Comparison of ENCODE assay signal across 8 mouse cellular contexts in the genomic region with DNA sequence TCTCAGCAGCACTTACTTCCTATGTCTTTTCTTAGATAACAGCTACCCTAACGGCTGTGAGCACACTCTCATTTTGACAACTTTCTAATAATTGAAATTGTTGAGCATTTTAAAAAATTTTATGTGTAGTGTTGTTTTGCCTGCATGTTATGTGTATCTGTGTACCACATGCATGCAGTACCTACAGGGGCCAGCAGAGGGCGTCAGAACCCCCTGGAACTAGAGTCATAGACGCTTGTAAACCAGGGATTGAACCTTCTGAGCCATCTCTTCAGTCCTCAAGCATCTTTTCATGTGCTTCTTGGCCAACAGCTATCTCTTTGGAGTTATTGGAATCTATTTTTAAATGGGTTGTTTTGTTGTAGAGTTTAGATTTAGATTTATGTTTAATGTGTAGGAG. TPM values are rescaled to one million over a fixed set of nuclear protein-coding genes. Genes with fewer than 3 reads are reported as not detected.
DNase-seq lines count a peak whose midpoint lies in the region; ATAC-seq and TF ChIP-seq lines count a peak whose summit lies in the region.
"Had no signal": no experiment of that assay in that cellular context is flagged by ENCODE, and none has a peak within 500 bp of the region (broad histone marks: within the 10 kb centered on the region; RNA-seq: fewer than 3 reads in every experiment).

No protein-coding gene starts in this region.

- TF ChIP-seq CTCF in G1E (IDR thresholded peaks at IDR 0.05; ENCODE audit: low read depth, low read length) = peak; percentile 84
- peak; percentile 87; the same call in 1 of the 2 replicates for TF ChIP-seq CTCF in small intestine, adult 2 months (IDR thresholded peaks at IDR 0.05; ENCODE audit: extremely low read depth, insufficient read length, insufficient replicate concordance, low read depth, low read length)

- no peak for TF ChIP-seq POLR2A in small intestine, adult 2 months (IDR thresholded peaks at IDR 0.05; ENCODE audit: low read depth, low read length)

- no peaks in the 10 kb centered on the region for H3K27me3 ChIP-seq in hindbrain, embryonic 11.5 days (ENCODE audit: control insufficient read depth, insufficient read depth, low read length)
- no peaks in the 10 kb centered on the region for H3K27me3 ChIP-seq in hindbrain, embryonic 16.5 days (replicated peaks; ENCODE audit: control insufficient read depth, insufficient read depth, low read length)
- peaks cover 15% of the 10 kb centered on the region for H3K27me3 ChIP-seq in G1E (ENCODE audit: insufficient read depth, low read length)
- no peaks in the 10 kb centered on the region for H3K27me3 ChIP-seq in embryonic facial prominence, embryonic 10.5 days (replicated peaks; ENCODE audit: low read depth, poor library complexity, severe bottlenecking)
- no peaks in the 10 kb centered on the region for H3K27me3 ChIP-seq in limb, embryonic 10.5 days (ENCODE audit: low read depth, poor library complexity, severe bottlenecking)
- no peaks in the 10 kb centered on the region for H3K27me3 ChIP-seq in small intestine, adult 2 months (ENCODE audit: control insufficient read depth, insufficient read depth, low read length)
- H3K27me3 ChIP-seq: lung, embryonic 15.5 days had no signal

- WGBS in hindbrain, embryonic 11.5 days = 36% methylated on average over 3 of the region's 3 CpGs
- 36% methylated on average over 3 of the region's 3 CpGs for WGBS in hindbrain, embryonic 16.5 days
- WGBS in embryonic facial prominence, embryonic 10.5 days = 38% methylated on average over 3 of the region's 3 CpGs
- 33% methylated on average over 3 of the region's 3 CpGs for WGBS in limb, embryonic 10.5 days
- 29% methylated on average over 3 of the region's 3 CpGs for WGBS in small intestine, adult 2 months

- no peak overlapping the region for H3K27ac ChIP-seq in hindbrain, embryonic 11.5 days (ENCODE audit: low read depth, low read length)
- no peak overlapping the region for H3K27ac ChIP-seq in hindbrain, embryonic 16.5 days (ENCODE audit: low read depth, low read length)
- H3K27ac ChIP-seq in embryonic facial prominence, embryonic 10.5 days (replicated peaks) = no peak overlapping the region
- H3K27ac ChIP-seq in limb, embryonic 10.5 days = no peak overlapping the region
- H3K27ac ChIP-seq in small intestine, adult 2 months (ENCODE audit: insufficient read depth, low read depth, low read length) = no peak overlapping the region
- H3K27ac ChIP-seq: lung, embryonic 15.5 days had no signal

- peak; percentile 68 for DNase-seq in hindbrain, embryonic 11.5 days (ENCODE audit: low spot score)
- peak; percentile 67 to 69 for DNase-seq in B cell, adult 2 months
- DNase-seq in G1E (ENCODE audit: low spot score) = no peak
- peak; percentile 63 for DNase-seq in embryonic facial prominence, embryonic 10.5 days (ENCODE audit: low spot score)
- DNase-seq in limb, embryonic 10.5 days (ENCODE audit: low spot score) = peak; percentile 69

- H3K4me3 ChIP-seq in hindbrain, embryonic 11.5 days (ENCODE audit: low read depth, low read length) = no peak overlapping the region
- H3K4me3 ChIP-seq in hindbrain, embryonic 16.5 days (ENCODE audit: low read length) = no peak overlapping the region
- H3K4me3 ChIP-seq in G1E (ENCODE audit: low read depth, low read length) = no peak overlapping the region
- H3K4me3 ChIP-seq in embryonic facial prominence, embryonic 10.5 days = no peak overlapping the region
- H3K4me3 ChIP-seq in limb, embryonic 10.5 days = no peak overlapping the region
- no peak overlapping the region for H3K4me3 ChIP-seq in small intestine, adult 2 months (ENCODE audit: low read depth, low read length)
- H3K4me3 ChIP-seq: lung, embryonic 15.5 days had no signal

- H3K4me1 ChIP-seq in hindbrain, embryonic 11.5 days (replicated peaks; ENCODE audit: control insufficient read depth, insufficient read depth, low read length) = 0 out of 2 replicates have a peak, but pooled peaks cover 2% of the 10 kb centered on the region
- no peaks in the 10 kb centered on the region for H3K4me1 ChIP-seq in hindbrain, embryonic 16.5 days (ENCODE audit: control insufficient read depth, insufficient read depth, low read depth, low read length)
- no peaks in the 10 kb centered on the region for H3K4me1 ChIP-seq in G1E (ENCODE audit: insufficient read depth, low read depth, low read length)
- H3K4me1 ChIP-seq in embryonic facial prominence, embryonic 10.5 days = peaks cover 55% of the 10 kb centered on the region
- peaks cover 43% of the 10 kb centered on the region for H3K4me1 ChIP-seq in limb, embryonic 10.5 days
- H3K4me1 ChIP-seq in small intestine, adult 2 months (ENCODE audit: control insufficient read depth, insufficient read depth, insufficient read length, low read length) = peaks cover 4% of the 10 kb centered on the region; the same call in 1 of the 2 replicates
- H3K4me1 ChIP-seq: lung, embryonic 15.5 days had no signal

- H3K36me3 ChIP-seq in hindbrain, embryonic 11.5 days (ENCODE audit: control insufficient read depth, insufficient read depth, low read length) = no peaks in the 10 kb centered on the region
- no peaks in the 10 kb centered on the region; the same call in 1 of the 2 replicates for H3K36me3 ChIP-seq in hindbrain, embryonic 16.5 days (ENCODE audit: control insufficient read depth, insufficient read depth, low read length)
- H3K36me3 ChIP-seq in G1E (replicated peaks) = no peaks in the 10 kb centered on the region
- peaks cover 12% of the 10 kb centered on the region for H3K36me3 ChIP-seq in embryonic facial prominence, embryonic 10.5 days (replicated peaks)
- 0 out of 2 replicates have a peak, but pooled peaks cover 2% of the 10 kb centered on the region for H3K36me3 ChIP-seq in limb, embryonic 10.5 days
- no peaks in the 10 kb centered on the region for H3K36me3 ChIP-seq in small intestine, adult 2 months (ENCODE audit: control insufficient read depth, insufficient read depth, low read length)
- H3K36me3 ChIP-seq: lung, embryonic 15.5 days had no signal

- ATAC-seq in hindbrain, embryonic 11.5 days (ENCODE audit: low FRiP score) = no peak
- ATAC-seq in hindbrain, embryonic 16.5 days = no peak
- ATAC-seq in G1E (ENCODE audit: extremely low read depth, insufficient number of reproducible peaks, low FRiP score, poor library complexity, severe bottlenecking) = no peak

- H3K4me2 ChIP-seq in hindbrain, embryonic 11.5 days (replicated peaks; ENCODE audit: low read depth, low read length) = no peak overlapping the region
- H3K4me2 ChIP-seq in hindbrain, embryonic 16.5 days (ENCODE audit: low read length) = no peak overlapping the region
- H3K4me2 ChIP-seq: lung, embryonic 15.5 days had no signal

- H3K9ac ChIP-seq in hindbrain, embryonic 11.5 days (ENCODE audit: low read depth, low read length) = no peak overlapping the region
- H3K9ac ChIP-seq in hindbrain, embryonic 16.5 days (ENCODE audit: low read depth, low read length) = no peak overlapping the region
- H3K9ac ChIP-seq: lung, embryonic 15.5 days had no signal

- H3K9me3 ChIP-seq in hindbrain, embryonic 11.5 days (ENCODE audit: control insufficient read depth, low read length) = no peaks in the 10 kb centered on the region
- no peaks in the 10 kb centered on the region for H3K9me3 ChIP-seq in hindbrain, embryonic 16.5 days (ENCODE audit: control insufficient read depth, low read length)
- no peaks in the 10 kb centered on the region for H3K9me3 ChIP-seq in G1E (replicated peaks)
- no peaks in the 10 kb centered on the region for H3K9me3 ChIP-seq in embryonic facial prominence, embryonic 10.5 days
- no peaks in the 10 kb centered on the region for H3K9me3 ChIP-seq in limb, embryonic 10.5 days (replicated peaks)
- H3K9me3 ChIP-seq: lung, embryonic 15.5 days had no signal

RNA-seq across cellular contexts. Expression of gene Dync2li1, which starts 15.6 kb away (rescaled TPM):
- 36.0 and 38.2 TPM in 2 replicates for polyA plus RNA-seq in hindbrain, embryonic 11.5 days (2014; fragmentation: Nextera tagmentation; extraction: Ambion mirVana)
- 39.0 and 40.0 TPM in 2 replicates for polyA plus RNA-seq in hindbrain, embryonic 16.5 days (2015; fragmentation: Nextera tagmentation; extraction: Ambion mirVana)
- total RNA-seq in G1E (2014; fragmentation: Nextera tagmentation) = not detected in 2 replicates
- not detected in 2 replicates for total RNA-seq in G1E (2017)
- polyA plus RNA-seq in G1E (2012) = not detected in 2 replicates
- 29.4 and 34.6 TPM in 2 replicates for polyA plus RNA-seq in embryonic facial prominence, embryonic 10.5 days (2016; fragmentation: Nextera tagmentation; extraction: Ambion mirVana)
- 25.5 and 33.4 TPM in 2 replicates for polyA plus RNA-seq in limb, embryonic 10.5 days (2016; fragmentation: Nextera tagmentation; extraction: Ambion mirVana)
- polyA plus RNA-seq in small intestine, adult 2 months (2012; rRNA removed) = 0.06 and 0.24 TPM in 2 replicates

RNA-seq across cellular contexts. Expression of gene Abcg8, which starts 34.2 kb away (rescaled TPM):
- polyA plus RNA-seq in hindbrain, embryonic 11.5 days (2014; fragmentation: Nextera tagmentation; extraction: Ambion mirVana) = 0.28 and 0.42 TPM in 2 replicates
- polyA plus RNA-seq in hindbrain, embryonic 16.5 days (2015; fragmentation: Nextera tagmentation; extraction: Ambion mirVana) = 0.04 and 0.06 TPM in 2 replicates
- total RNA-seq in G1E (2014; fragmentation: Nextera tagmentation) (not detected in 2 replicates), G1E (2017) (0.05 and 0.12 TPM in 2 replicates)
- not detected in 2 replicates for polyA plus RNA-seq in G1E (2012)
- polyA plus RNA-seq in embryonic facial prominence, embryonic 10.5 days (2016; fragmentation: Nextera tagmentation; extraction: Ambion mirVana) = 0.10 and 0.15 TPM in 2 replicates
- 0.10 and 0.11 TPM in 2 replicates for polyA plus RNA-seq in limb, embryonic 10.5 days (2016; fragmentation: Nextera tagmentation; extraction: Ambion mirVana)
- 62.7 and 289 TPM in 2 replicates for polyA plus RNA-seq in small intestine, adult 2 months (2012; rRNA removed)
- polyA plus RNA-seq: lung, embryonic 15.5 days had no signal

RNA-seq across cellular contexts. Expression of gene Abcg5, which starts 40.9 kb away (rescaled TPM):
- 2.2 and 3.0 TPM in 2 replicates for polyA plus RNA-seq in hindbrain, embryonic 11.5 days (2014; fragmentation: Nextera tagmentation; extraction: Ambion mirVana)
- polyA plus RNA-seq in hindbrain, embryonic 16.5 days (2015; fragmentation: Nextera tagmentation; extraction: Ambion mirVana) = 1.8 and 2.3 TPM in 2 replicates
- total RNA-seq in G1E (2014; fragmentation: Nextera tagmentation) (not detected in 2 replicates), G1E (2017) (0.16 TPM in 1 of 2 replicates, not detected in the other)
- polyA plus RNA-seq in G1E (2012) = not detected in 2 replicates
- polyA plus RNA-seq in embryonic facial prominence, embryonic 10.5 days (2016; fragmentation: Nextera tagmentation; extraction: Ambion mirVana) = 1.3 and 1.6 TPM in 2 replicates
- 0.97 and 1.1 TPM in 2 replicates for polyA plus RNA-seq in limb, embryonic 10.5 days (2016; fragmentation: Nextera tagmentation; extraction: Ambion mirVana)
- polyA plus RNA-seq in small intestine, adult 2 months (2012; rRNA removed) = 73.5 and 335 TPM in 2 replicates

Comparison
In these comparisons a context has a peak if more than half of its experiments do, and no peak if none do; other contexts are left out.
1. RNA of gene Dync2li1, which starts 15.6 kb away (polyA plus RNA-seq): 39.0 to 40.0 TPM in hindbrain, embryonic 16.5 days, 36.0 to 38.2 TPM in hindbrain, embryonic 11.5 days, 29.4 to 34.6 TPM in embryonic facial prominence, embryonic 10.5 days and 25.5 to 33.4 TPM in limb, embryonic 10.5 days; 0.06 to 0.24 TPM in small intestine, adult 2 months and not detected in G1E; every median in the first group is over 10 times any median in the second.
2. RNA of gene Abcg8, which starts 34.2 kb away (polyA plus RNA-seq): 62.7 to 289 TPM in small intestine, adult 2 months; 0.28 to 0.42 TPM in hindbrain, embryonic 11.5 days, 0.10 to 0.11 TPM in limb, embryonic 10.5 days, 0.10 to 0.15 TPM in embryonic facial prominence, embryonic 10.5 days, 0.04 to 0.06 TPM in hindbrain, embryonic 16.5 days and not detected in G1E; every median in the first group is over 10 times any median in the second.
3. RNA of gene Abcg5, which starts 40.9 kb away (polyA plus RNA-seq): 73.5 to 335 TPM in small intestine, adult 2 months; 2.2 to 3.0 TPM in hindbrain, embryonic 11.5 days, 1.8 to 2.3 TPM in hindbrain, embryonic 16.5 days, 1.3 to 1.6 TPM in embryonic facial prominence, embryonic 10.5 days, 0.97 to 1.1 TPM in limb, embryonic 10.5 days and not detected in G1E; every median in the first group is over 10 times any median in the second.